10 mouse cellular contexts compared by ENCODE assay signal in the genomic region with DNA sequence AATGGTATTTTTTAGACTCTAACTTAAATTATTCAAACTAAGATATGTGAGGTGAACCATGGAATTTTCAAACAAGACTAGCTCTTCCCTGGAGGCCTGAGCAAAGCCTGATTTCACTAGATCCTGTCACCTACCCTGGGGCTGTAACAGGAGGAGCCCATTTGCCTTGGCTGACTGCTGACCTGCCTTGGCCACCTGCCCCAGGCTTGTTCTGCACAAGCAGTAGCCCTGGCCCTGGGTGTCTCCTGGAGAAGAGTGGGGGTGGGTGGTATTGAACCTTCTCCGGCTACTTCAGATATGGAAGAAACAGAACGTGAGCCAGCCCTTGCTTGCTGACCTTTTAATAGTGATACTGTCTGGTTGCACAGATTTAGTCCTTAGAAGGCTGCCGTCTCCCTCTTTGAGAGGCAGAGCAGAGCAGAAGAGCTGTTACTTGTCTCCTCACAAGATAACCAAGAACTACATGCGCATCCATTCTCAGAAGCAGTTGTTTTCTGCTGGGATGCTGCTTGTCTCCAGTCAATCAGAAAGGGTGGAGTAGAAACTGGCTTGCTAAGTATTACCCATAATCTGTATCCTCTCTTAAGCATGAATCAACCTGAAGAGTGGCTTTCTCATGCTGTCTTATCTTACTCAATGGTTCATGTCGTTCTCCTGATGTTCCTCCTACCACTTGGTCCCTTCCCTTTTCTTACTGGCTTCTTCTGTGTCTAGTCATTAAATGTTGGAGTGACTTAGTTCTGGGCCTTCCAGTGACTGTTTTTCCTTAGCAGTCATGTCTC. TPM values are rescaled to one million over a fixed set of nuclear protein-coding genes. Genes with fewer than 3 reads are reported as not detected.
A peak's percentile ranks its signal among the peaks of the same experiment; 100 is the strongest.
DNase-seq lines count a peak whose midpoint lies in the region; ATAC-seq and TF ChIP-seq lines count a peak whose summit lies in the region.
"Had no signal": no experiment of that assay in that cellular context is flagged by ENCODE, and none has a peak within 500 bp of the region (broad histone marks: within the 10 kb centered on the region; RNA-seq: fewer than 3 reads in every experiment).

No protein-coding gene starts in this region.

- DNase-seq in right cerebral cortex, postnatal 4 days, result peak; percentile 8
- no peak for DNase-seq in right cerebral cortex, adult 18-20 months
- peak; percentile 49 to 61 for DNase-seq in cerebellum, adult 2 months
- peak; percentile 18 to 22 for DNase-seq in heart, postnatal 10 days
- DNase-seq in frontal cortex, postnatal 10 days (ENCODE audit: low spot score in 2 of 2), result no peak
- DNase-seq in limb, embryonic 10.5 days (ENCODE audit: low spot score), result no peak
- DNase-seq in left cerebral cortex, adult 2 months (ENCODE audit: extremely low spot score in 1 of 2, low spot score in 2 of 2), result no peak
- DNase-seq: right cerebral cortex, postnatal 14 days had no signal

- H3K4me1 ChIP-seq in cerebellum, adult 2 months (ENCODE audit: control insufficient read depth, insufficient read depth, low read length), result no peaks in the 10 kb centered on the region
- H3K4me1 ChIP-seq in limb, embryonic 10.5 days, result no peaks in the 10 kb centered on the region
- H3K4me1 ChIP-seq: embryonic facial prominence, embryonic 13.5 days had no signal

- intact Hi-C loops in heart, postnatal 10 days (cut with DNase I), result no loop called here
- intact Hi-C loops in left cerebral cortex, adult 2 months (cut with DNase I), result no loop called here

- TF ChIP-seq CTCF in cerebellum, adult 2 months (IDR thresholded peaks at IDR 0.05; ENCODE audit: borderline replicate concordance, insufficient read depth, low read depth, low read length), result no peak
- no peak for TF ChIP-seq CTCF in left cerebral cortex, adult 2 months (IDR thresholded peaks at IDR 0.05)

- peaks cover 32% of the 10 kb centered on the region for H3K36me3 ChIP-seq in limb, embryonic 10.5 days
- H3K36me3 ChIP-seq: embryonic facial prominence, embryonic 13.5 days had no signal

- H3K27me3 ChIP-seq in cerebellum, adult 2 months (ENCODE audit: control insufficient read depth, insufficient read depth, low read length), result no peaks in the 10 kb centered on the region
- no peaks in the 10 kb centered on the region for H3K27me3 ChIP-seq in limb, embryonic 10.5 days (ENCODE audit: low read depth, poor library complexity, severe bottlenecking)
- H3K27me3 ChIP-seq: embryonic facial prominence, embryonic 13.5 days had no signal

- H3K27ac ChIP-seq in cerebellum, adult 2 months (ENCODE audit: insufficient read depth, low read length), result no peak overlapping the region
- H3K27ac ChIP-seq in limb, embryonic 10.5 days, result no peak overlapping the region
- no peak overlapping the region for H3K27ac ChIP-seq in left cerebral cortex, adult 2 months
- H3K27ac ChIP-seq: embryonic facial prominence, embryonic 13.5 days had no signal

- 51% methylated on average over 5 of the region's 5 CpGs for WGBS in cerebellum, adult 2 months
- 93% methylated on average over 5 of the region's 5 CpGs for WGBS in limb, embryonic 10.5 days

- no peaks in the 10 kb centered on the region for H3K9me3 ChIP-seq in limb, embryonic 10.5 days (replicated peaks)
- H3K9me3 ChIP-seq: embryonic facial prominence, embryonic 13.5 days had no signal

- ATAC-seq in monocyte, adult 5-6 weeks (replicated peaks; ENCODE audit: insufficient number of reproducible peaks, low FRiP score, low TSS enrichment, poor library complexity, severe bottlenecking), result 0 out of 2 replicates have a peak, but pooled peaks have one; percentile 35

- no peak for TF ChIP-seq POLR2A in cerebellum, adult 2 months (IDR thresholded peaks at IDR 0.05; ENCODE audit: borderline replicate concordance, insufficient read depth, low read length)

- no peak overlapping the region for H3K4me3 ChIP-seq in cerebellum, adult 2 months (replicated peaks; ENCODE audit: insufficient read depth, low read depth, low read length)
- no peak overlapping the region for H3K4me3 ChIP-seq in limb, embryonic 10.5 days
- H3K4me3 ChIP-seq in left cerebral cortex, adult 2 months, result no peak overlapping the region
- H3K4me3 ChIP-seq: embryonic facial prominence, embryonic 13.5 days had no signal

RNA-seq across cellular contexts. Expression of a gene that starts 12.9 kb away (rescaled TPM):
- 29.4 and 32.4 TPM in 2 replicates for polyA plus RNA-seq in cerebellum, adult 2 months (2012; rRNA removed)
- 10 to 100 TPM; 18.5 to 19.9 TPM for total RNA-seq in heart, postnatal 10 days (2021)
- total RNA-seq in monocyte, adult 5-6 weeks (2017), result 9.4 to 13.4 TPM (median 9.6 TPM) in 3 replicates
- 34.4 and 36.7 TPM in 2 replicates for polyA plus RNA-seq in limb, embryonic 10.5 days (2016; fragmentation: Nextera tagmentation; extraction: Ambion mirVana)
- total RNA-seq in left cerebral cortex, adult 2 months (2021), result 10 to 100 TPM; 43.9 to 48.6 TPM

RNA-seq across cellular contexts. Expression of a gene that starts 46.3 kb away (rescaled TPM):
- 3.4 and 3.9 TPM in 2 replicates for polyA plus RNA-seq in cerebellum, adult 2 months (2012; rRNA removed)
- total RNA-seq in heart, postnatal 10 days (2021), result under 1 TPM; 0.48 to 0.82 TPM
- 0.48 to 4.0 TPM (median 1.9 TPM) in 3 replicates for total RNA-seq in monocyte, adult 5-6 weeks (2017)
- polyA plus RNA-seq in limb, embryonic 10.5 days (2016; fragmentation: Nextera tagmentation; extraction: Ambion mirVana), result 2.7 and 4.5 TPM in 2 replicates
- 1 to 10 TPM in 1 of 2 experiments, under 1 TPM in 1; 0.61 to 3.1 TPM for total RNA-seq in left cerebral cortex, adult 2 months (2021)

RNA-seq across cellular contexts. Expression of a gene that starts 48.2 kb away (rescaled TPM):
- polyA plus RNA-seq in cerebellum, adult 2 months (2012; rRNA removed), result 18.9 and 19.3 TPM in 2 replicates
- 10 to 100 TPM; 24.5 to 25.4 TPM for total RNA-seq in heart, postnatal 10 days (2021)
- 47.3 to 59.4 TPM (median 52.0 TPM) in 3 replicates for total RNA-seq in monocyte, adult 5-6 weeks (2017)
- 53.9 and 61.7 TPM in 2 replicates for polyA plus RNA-seq in limb, embryonic 10.5 days (2016; fragmentation: Nextera tagmentation; extraction: Ambion mirVana)
- total RNA-seq in left cerebral cortex, adult 2 months (2021), result 10 to 100 TPM; 10.3 to 12.2 TPM

RNA-seq across cellular contexts. Expression of a gene that starts 56.3 kb away (rescaled TPM):
- polyA plus RNA-seq in cerebellum, adult 2 months (2012; rRNA removed), result 30.5 and 34.8 TPM in 2 replicates
- total RNA-seq in heart, postnatal 10 days (2021), result 1 to 10 TPM; 3.2 to 5.7 TPM
- total RNA-seq in monocyte, adult 5-6 weeks (2017), result 0.75 TPM in 1 of 3 replicates, not detected in the others
- 0.20 and 0.31 TPM in 2 replicates for polyA plus RNA-seq in limb, embryonic 10.5 days (2016; fragmentation: Nextera tagmentation; extraction: Ambion mirVana)
- total RNA-seq in left cerebral cortex, adult 2 months (2021), result 10 to 100 TPM; 14.5 to 16.8 TPM

RNA-seq across cellular contexts. Expression of a gene that starts 59.1 kb away (rescaled TPM):
- polyA plus RNA-seq in cerebellum, adult 2 months (2012; rRNA removed), result 3.3 and 3.9 TPM in 2 replicates
- under 1 TPM; 0.89 to 0.97 TPM for total RNA-seq in heart, postnatal 10 days (2021)
- 0.68 to 2.2 TPM in 2 of 3 replicates, not detected in the other for total RNA-seq in monocyte, adult 5-6 weeks (2017)
- polyA plus RNA-seq in limb, embryonic 10.5 days (2016; fragmentation: Nextera tagmentation; extraction: Ambion mirVana), result 10.1 and 12.2 TPM in 2 replicates
- total RNA-seq in left cerebral cortex, adult 2 months (2021), result 1 to 10 TPM; 4.9 to 6.2 TPM

Comparison
In these comparisons a context has a peak if more than half of its experiments do, and no peak if none do; other contexts are left out.
1. DNase-seq: peak in right cerebral cortex, postnatal 4 days (single experiment), cerebellum, adult 2 months (2 of 2) and heart, postnatal 10 days (2 of 2); none in right cerebral cortex, adult 18-20 months (single experiment), frontal cortex, postnatal 10 days (0 of 2), limb, embryonic 10.5 days (single experiment) and left cerebral cortex, adult 2 months (0 of 2).